Mouse (Mus musculus) heart, adult 2 months (tissue): ENCODE measurements at regions not wholly inside any gene's neighbourhood (a gene's known extent, or its start where the extent isn't known, plus 50 kb on each side); places are given as distances from the start of the nearest gene placed in this dataset.

Experiments
- CTCF ChIP-seq: fragments of 200-600 bp; IDR thresholded peaks from 2 replicates; pipeline ENCODE4 v1.8.1; 2022; ENCODE audit warnings: antibody characterized with exemption, mild to moderate bottlenecking, moderate library complexity
- EP300 ChIP-seq: fragments of 200-500 bp; IDR thresholded peaks from 2 replicates; pipeline ENCODE4 v1.6.1; 2011; ENCODE audit warnings: low read depth, low read length, control low read depth; ENCODE audit not compliant: insufficient read depth
- POLR2A ChIP-seq: fragments of 200-500 bp; IDR thresholded peaks from 2 replicates; pipeline ENCODE4 v1.6.1; 2011; ENCODE audit warnings: mild to moderate bottlenecking, low read depth, low read length, control low read depth; ENCODE audit not compliant: insufficient read depth

DNA sequence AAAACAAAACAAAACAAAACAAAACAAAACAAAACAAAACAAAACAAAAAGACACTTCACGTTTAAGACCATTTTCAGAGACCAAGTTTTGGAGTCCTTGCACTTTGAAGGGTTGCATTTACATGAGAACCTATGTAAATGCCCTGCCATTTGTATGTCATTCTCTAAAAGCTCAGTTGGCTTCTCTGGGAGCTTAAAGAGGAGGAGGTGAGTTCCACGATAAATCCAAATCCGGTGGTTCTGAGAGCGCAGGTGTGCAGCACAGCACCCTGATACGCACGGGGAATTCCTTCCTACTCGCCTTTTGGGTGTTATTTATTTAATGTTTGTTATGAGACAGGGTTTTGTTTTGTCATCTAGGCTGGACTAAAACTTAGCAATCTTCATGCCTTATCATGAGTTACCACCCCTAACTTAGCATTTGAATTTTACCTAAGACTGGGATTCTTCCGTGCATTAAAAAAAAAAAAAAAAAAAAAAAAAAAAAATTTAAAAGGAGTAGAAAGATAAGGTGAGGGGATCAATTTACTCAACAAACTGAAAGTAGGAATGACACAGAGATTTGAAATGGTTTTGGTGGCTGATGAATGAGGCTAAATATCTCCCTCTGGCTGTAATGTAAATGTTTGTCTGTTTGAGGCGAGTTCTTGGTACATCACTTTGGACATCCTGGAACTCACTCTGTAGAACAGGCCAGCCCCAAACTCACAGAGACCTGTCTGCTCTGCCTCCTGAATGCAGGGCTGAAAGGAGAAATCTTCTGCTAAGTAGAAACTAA lies 174.4 kb upstream of the Jarid2 start:
- TF ChIP-seq CTCF (no peak), POLR2A (no peak), EP300 (no peak)
